ENCODE assay signal across 8 mouse cellular contexts in the genomic region with DNA sequence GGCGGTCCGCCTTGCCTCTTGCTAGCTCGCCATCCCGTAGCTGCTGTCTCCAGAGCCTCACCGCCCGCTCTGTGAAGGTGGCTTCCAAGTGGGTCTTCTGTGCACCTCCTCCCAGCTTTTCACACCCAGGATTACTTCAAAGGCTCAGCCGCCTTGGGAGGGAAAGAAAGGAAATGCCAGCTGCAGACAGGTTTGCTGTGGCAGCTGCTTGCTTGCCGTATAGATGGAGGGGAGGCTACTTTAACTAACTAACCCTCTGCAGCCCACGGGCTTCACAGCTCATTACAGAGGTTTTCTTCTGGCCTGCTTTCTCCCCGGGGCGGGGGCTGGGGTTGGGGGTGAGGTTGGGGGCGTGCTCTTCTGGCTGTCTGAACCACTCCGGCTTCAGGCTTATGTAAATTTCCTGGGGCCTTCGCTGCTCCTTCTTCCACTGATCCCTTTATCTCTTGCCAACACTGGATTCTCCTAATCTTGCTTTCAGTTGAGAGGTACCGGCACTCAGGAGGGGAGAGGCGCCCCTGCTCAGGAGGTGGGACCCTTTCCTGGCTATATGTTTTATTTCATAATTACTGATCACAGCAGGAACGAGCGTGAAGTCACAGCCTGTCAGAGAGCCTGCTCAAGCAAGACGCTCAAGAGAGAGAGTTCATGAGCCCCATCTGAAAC.
A peak's percentile ranks its signal among the peaks of the same experiment; 100 is the strongest.
DNase-seq lines count a peak whose midpoint lies in the region; ATAC-seq lines count a peak whose summit lies in the region.

No protein-coding gene starts in this region.

- H3K4me3 ChIP-seq in forebrain, embryonic 16.5 days (replicated peaks; ENCODE audit: low read length), result peak overlapping the region; percentile 2
- H3K4me3 ChIP-seq in kidney, embryonic 15.5 days (replicated peaks), result peak overlapping the region; percentile 36

- peak overlapping the region; percentile 24 for H3K9ac ChIP-seq in forebrain, embryonic 16.5 days (replicated peaks; ENCODE audit: low read depth, low read length)
- H3K9ac ChIP-seq in kidney, embryonic 15.5 days, result 0 out of 2 replicates have a peak overlapping the region, but pooled peaks have one; percentile 14

- no peaks in the 10 kb centered on the region for H3K27me3 ChIP-seq in forebrain, embryonic 16.5 days (replicated peaks; ENCODE audit: control insufficient read depth, insufficient read depth, low read length)
- no peaks in the 10 kb centered on the region for H3K27me3 ChIP-seq in kidney, embryonic 15.5 days

- no peak for ATAC-seq in cerebellum, adult (ENCODE audit: insufficient number of reproducible peaks, low FRiP score, low TSS enrichment)
- peak; percentile 80 for ATAC-seq in forebrain, embryonic 16.5 days
- ATAC-seq in kidney, embryonic 15.5 days (replicated peaks; ENCODE audit: low FRiP score), result peak; percentile 88

- H3K36me3 ChIP-seq in forebrain, embryonic 16.5 days (ENCODE audit: control insufficient read depth, insufficient read depth), result no peaks in the 10 kb centered on the region
- no peaks in the 10 kb centered on the region for H3K36me3 ChIP-seq in kidney, embryonic 15.5 days

- peak; percentile 6 for DNase-seq in cerebellum, adult 9-10 months
- DNase-seq in adrenal gland, adult 18-20 months (ENCODE audit: low spot score in 2 of 2), result peak; percentile 26 to 29
- peak; percentile 31 for DNase-seq in lung, postnatal 10 days
- DNase-seq in retina, postnatal 7 days (ENCODE audit: low read depth, low spot score), result peak; percentile 27
- no peak for DNase-seq in spleen, adult 12 weeks (ENCODE audit: low spot score)

- H3K4me1 ChIP-seq in forebrain, embryonic 16.5 days (replicated peaks; ENCODE audit: control insufficient read depth, insufficient read depth, low read length), result peaks cover 17% of the 10 kb centered on the region
- H3K4me1 ChIP-seq in kidney, embryonic 15.5 days, result peaks cover 21% of the 10 kb centered on the region

- no peak overlapping the region for H3K27ac ChIP-seq in forebrain, embryonic 16.5 days (ENCODE audit: low read length)
- peak overlapping the region; percentile 57 for H3K27ac ChIP-seq in kidney, embryonic 15.5 days

- WGBS in forebrain, embryonic 16.5 days, result 3% methylated on average over 19 of the region's 19 CpGs
- 2% methylated on average over 18 of the region's 19 CpGs for WGBS in kidney, embryonic 15.5 days

- H3K9me3 ChIP-seq in forebrain, embryonic 16.5 days (ENCODE audit: control insufficient read depth, low read length), result peaks cover 4% of the 10 kb centered on the region; the same call in 1 of the 2 replicates
- H3K9me3 ChIP-seq in kidney, embryonic 15.5 days (replicated peaks), result no peaks in the 10 kb centered on the region

- H3K4me2 ChIP-seq in forebrain, embryonic 16.5 days (ENCODE audit: low read length), result peak overlapping the region; percentile 31
- H3K4me2 ChIP-seq in kidney, embryonic 15.5 days, result peak overlapping the region; percentile 63
